9 mouse cellular contexts compared by ENCODE assay signal in the genomic region with DNA sequence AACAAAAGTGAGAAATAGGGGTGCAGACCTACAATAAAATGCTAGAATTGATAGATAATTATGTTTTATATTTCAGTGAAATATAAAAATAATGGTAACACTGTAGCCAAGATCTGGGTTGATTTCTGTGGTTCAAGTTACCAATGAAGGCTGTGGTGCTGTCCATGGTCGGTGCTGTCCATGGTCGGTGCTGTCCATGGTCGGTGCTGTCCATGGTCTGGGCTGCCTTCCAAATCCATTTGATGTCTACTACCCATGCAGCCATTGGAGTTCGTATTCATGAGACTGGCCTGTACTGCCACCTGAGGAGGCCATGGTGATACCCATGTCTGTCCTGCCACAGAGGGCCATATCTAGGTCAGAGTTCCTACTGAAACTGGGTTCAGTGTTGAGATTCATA.
DNase-seq lines count a peak whose midpoint lies in the region; ATAC-seq and TF ChIP-seq lines count a peak whose summit lies in the region.
"Had no signal": no experiment of that assay in that cellular context is flagged by ENCODE, and none has a peak within 500 bp of the region (broad histone marks: within the 10 kb centered on the region; RNA-seq: fewer than 3 reads in every experiment).

No protein-coding gene starts in this region.

- H3K9ac ChIP-seq in forebrain, embryonic 11.5 days (ENCODE audit: low read length), result no peak overlapping the region
- no peak overlapping the region for H3K9ac ChIP-seq in forebrain, postnatal 0 days
- no peak overlapping the region for H3K9ac ChIP-seq in lung, embryonic 14.5 days

- H3K27me3 ChIP-seq in forebrain, embryonic 11.5 days (ENCODE audit: control insufficient read depth, insufficient read depth, low read length), result no peaks in the 10 kb centered on the region
- no peaks in the 10 kb centered on the region for H3K27me3 ChIP-seq in forebrain, postnatal 0 days (ENCODE audit: insufficient read depth, low read length)
- H3K27me3 ChIP-seq in lung, embryonic 14.5 days (ENCODE audit: insufficient read depth, low read length), result no peaks in the 10 kb centered on the region
- no peaks in the 10 kb centered on the region for H3K27me3 ChIP-seq in forebrain, embryonic 10.5 days (ENCODE audit: poor library complexity, severe bottlenecking)

- ATAC-seq in forebrain, embryonic 11.5 days (replicated peaks; ENCODE audit: low FRiP score), result no peak
- no peak for ATAC-seq in forebrain, postnatal 0 days
- ATAC-seq in lung, embryonic 14.5 days (ENCODE audit: insufficient read depth), result peak; percentile 70; the same call in 1 of the 2 replicates
- ATAC-seq: midbrain, embryonic 16.5 days had no signal

- H3K4me2 ChIP-seq in forebrain, embryonic 11.5 days (ENCODE audit: low read depth, low read length, severe bottlenecking), result no peak overlapping the region
- H3K4me2 ChIP-seq in forebrain, postnatal 0 days (ENCODE audit: low read depth), result no peak overlapping the region
- H3K4me2 ChIP-seq in lung, embryonic 14.5 days, result no peak overlapping the region

- H3K36me3 ChIP-seq in forebrain, embryonic 11.5 days (ENCODE audit: control insufficient read depth, insufficient read depth, low read length), result no peaks in the 10 kb centered on the region
- no peaks in the 10 kb centered on the region for H3K36me3 ChIP-seq in forebrain, postnatal 0 days (ENCODE audit: insufficient read depth)
- H3K36me3 ChIP-seq in lung, embryonic 14.5 days (ENCODE audit: insufficient read depth), result no peaks in the 10 kb centered on the region
- no peaks in the 10 kb centered on the region for H3K36me3 ChIP-seq in forebrain, embryonic 10.5 days (replicated peaks)

- no peaks in the 10 kb centered on the region for H3K9me3 ChIP-seq in forebrain, embryonic 11.5 days (ENCODE audit: control insufficient read depth, low read length)
- H3K9me3 ChIP-seq in forebrain, postnatal 0 days (ENCODE audit: low read length), result no peaks in the 10 kb centered on the region
- no peaks in the 10 kb centered on the region for H3K9me3 ChIP-seq in lung, embryonic 14.5 days (ENCODE audit: low read depth, low read length)
- no peaks in the 10 kb centered on the region for H3K9me3 ChIP-seq in forebrain, embryonic 10.5 days

- H3K4me3 ChIP-seq in forebrain, embryonic 11.5 days (ENCODE audit: low read depth, low read length), result no peak overlapping the region
- no peak overlapping the region for H3K4me3 ChIP-seq in forebrain, postnatal 0 days (ENCODE audit: low read depth, low read length)
- H3K4me3 ChIP-seq in lung, embryonic 14.5 days (ENCODE audit: low read depth, low read length), result no peak overlapping the region
- H3K4me3 ChIP-seq in forebrain, embryonic 10.5 days, result no peak overlapping the region

- intact Hi-C loops in left cerebral cortex, postnatal 14 days (cut with DNase I), result no loop called here

- no peaks in the 10 kb centered on the region for H3K4me1 ChIP-seq in forebrain, embryonic 11.5 days (replicated peaks; ENCODE audit: control insufficient read depth, insufficient read depth, low read length)
- H3K4me1 ChIP-seq in forebrain, postnatal 0 days (ENCODE audit: insufficient read depth), result no peaks in the 10 kb centered on the region
- no peaks in the 10 kb centered on the region for H3K4me1 ChIP-seq in lung, embryonic 14.5 days (ENCODE audit: insufficient read depth)
- H3K4me1 ChIP-seq in forebrain, embryonic 10.5 days, result no peaks in the 10 kb centered on the region

- TF ChIP-seq CTCF in forebrain, postnatal 0 days (IDR thresholded peaks at IDR 0.05; ENCODE audit: low read depth), result no peak
- TF ChIP-seq CTCF in lung, embryonic 14.5 days (IDR thresholded peaks at IDR 0.05; ENCODE audit: low read depth), result no peak; the same call in 1 of the 2 replicates

- WGBS in forebrain, embryonic 11.5 days, result 73% methylated on average over 4 of the region's 4 CpGs
- WGBS in forebrain, postnatal 0 days, result 75% methylated on average over 4 of the region's 4 CpGs
- WGBS in lung, embryonic 14.5 days, result 61% methylated on average over 4 of the region's 4 CpGs
- WGBS in forebrain, embryonic 10.5 days, result 73% methylated on average over 4 of the region's 4 CpGs

- peak; percentile 46 for DNase-seq in forebrain, embryonic 11.5 days (ENCODE audit: low spot score)
- no peak for DNase-seq in forebrain, postnatal 0 days
- DNase-seq in lung, embryonic 14.5 days, result peak; percentile 65
- no peak for DNase-seq in lung, postnatal 36 days
- DNase-seq in embryo, embryonic 9.5 days (ENCODE audit: extremely low spot score), result peak; percentile 8
- peak; percentile 31 for DNase-seq in ovary, postnatal 36 days (ENCODE audit: low spot score)
- DNase-seq in left cerebral cortex, postnatal 14 days (ENCODE audit: low spot score in 2 of 2), result no peak
- no peak for DNase-seq in forebrain, embryonic 10.5 days (ENCODE audit: extremely low spot score, low spot score)

- H3K27ac ChIP-seq in forebrain, embryonic 11.5 days (ENCODE audit: low read depth, low read length), result no peak overlapping the region
- no peak overlapping the region for H3K27ac ChIP-seq in forebrain, postnatal 0 days (ENCODE audit: low read depth, low read length)
- H3K27ac ChIP-seq in lung, embryonic 14.5 days (ENCODE audit: low read depth), result no peak overlapping the region
- H3K27ac ChIP-seq in forebrain, embryonic 10.5 days, result no peak overlapping the region

Comparison
In these comparisons a context has a peak if more than half of its experiments do, and no peak if none do; other contexts are left out.
1. DNase-seq: peak in forebrain, embryonic 11.5 days (single experiment), lung, embryonic 14.5 days (single experiment), embryo, embryonic 9.5 days (single experiment) and ovary, postnatal 36 days (single experiment); none in forebrain, postnatal 0 days (single experiment), lung, postnatal 36 days (single experiment), left cerebral cortex, postnatal 14 days (0 of 2) and forebrain, embryonic 10.5 days (single experiment).